Mouse (Mus musculus): Measurements from ENCODE around the gene Fabp1.

GRCm38 (mm10) chr6:71212471-71212870, 12.8 kb downstream of the Fabp1 start:
- TF ChIP-seq CTCF (conservative IDR thresholded peaks at IDR 0.05 in 1 of 2, IDR thresholded peaks at IDR 0.05 in 1 of 2; ENCODE audit: low read depth in 2 of 2, low read length in 2 of 2), result no peak
- no peak for TF ChIP-seq IRF4 (IDR thresholded peaks at IDR 0.05; ENCODE audit: low read depth, low read length)

Measured in CH12.LX (cell line).